Mouse (Mus musculus): ENCODE data around the gene Lamtor4. TPM values are rescaled to one million over a fixed set of nuclear protein-coding genes. Genes with fewer than 3 reads are reported as not detected.

The Lamtor4 gene
- total RNA-seq, 1 experiment, result 87.2 TPM

DNA sequence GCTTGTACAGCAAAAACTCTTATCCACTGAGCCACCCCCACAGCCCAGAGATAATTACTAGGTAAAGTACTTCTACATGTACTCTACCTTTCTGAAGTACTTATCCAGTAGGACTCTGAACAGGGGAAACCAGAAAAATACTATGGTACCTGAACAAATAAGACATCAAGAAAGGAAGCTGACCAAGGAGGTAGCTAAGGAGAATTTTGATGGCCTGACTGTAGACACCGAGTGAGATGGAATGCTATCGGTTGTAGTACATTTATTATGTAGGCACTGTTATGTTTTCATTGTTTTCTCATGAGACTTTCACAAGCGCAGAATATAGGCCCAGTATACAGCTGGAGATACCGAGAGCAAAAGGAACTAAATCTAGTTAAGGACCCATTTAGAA, 2.3 kb downstream of the Lamtor4 start:
- in situ Hi-C loops (cut with MboI; ENCODE audit: low sequenced_read_pairs in 2 of 2, unreplicated experiment in 2 of 2), result no loop called here
- no peak overlapping the region for H3K9ac ChIP-seq (ENCODE audit: insufficient read depth, low read depth, low read length, poor library complexity, severe bottlenecking)
- peaks cover 0 to 2% of the 10 kb centered on the region in 2 experiments; a peak in 1 of 4 replicates for H3K4me1 ChIP-seq (ENCODE audit: control insufficient read depth in 2 of 2, insufficient read depth in 2 of 2, low read length in 2 of 2, poor library complexity in 1 of 2)
- H3K36me3 ChIP-seq (ENCODE audit: control insufficient read depth, insufficient read depth, low read length, poor library complexity, severe bottlenecking), result peaks cover 32% of the 10 kb centered on the region
- H3K4me3 ChIP-seq (ENCODE audit: insufficient read depth in 1 of 2, low read depth in 1 of 2, low read length in 2 of 2, poor library complexity in 1 of 2, severe bottlenecking in 1 of 2), result no peak overlapping the region
- no peak for TF ChIP-seq ZNF384 (IDR thresholded peaks at IDR 0.05; ENCODE audit: low read depth, low read length)
- no peak for TF ChIP-seq ZC3H11A (IDR thresholded peaks at IDR 0.05; ENCODE audit: borderline replicate concordance, low read depth, low read length)
- TF ChIP-seq CHD2 (IDR thresholded peaks at IDR 0.05; ENCODE audit: low read depth, low read length), result no peak
- TF ChIP-seq HCFC1 (IDR thresholded peaks at IDR 0.05; ENCODE audit: borderline replicate concordance, insufficient read depth, low read length), result no peak
- TF ChIP-seq MAFK (IDR thresholded peaks at IDR 0.05; ENCODE audit: insufficient read depth, low read depth, low read length), result no peak
- H3K27ac ChIP-seq (ENCODE audit: insufficient read depth, low read depth, low read length, poor library complexity, severe bottlenecking), result no peak overlapping the region
- DNase-seq (ENCODE audit: low read depth, low spot score), result no peak
- H3K9me3 ChIP-seq (ENCODE audit: control insufficient read depth, insufficient read depth, low read depth, low read length), result no peaks in the 10 kb centered on the region

DNA sequence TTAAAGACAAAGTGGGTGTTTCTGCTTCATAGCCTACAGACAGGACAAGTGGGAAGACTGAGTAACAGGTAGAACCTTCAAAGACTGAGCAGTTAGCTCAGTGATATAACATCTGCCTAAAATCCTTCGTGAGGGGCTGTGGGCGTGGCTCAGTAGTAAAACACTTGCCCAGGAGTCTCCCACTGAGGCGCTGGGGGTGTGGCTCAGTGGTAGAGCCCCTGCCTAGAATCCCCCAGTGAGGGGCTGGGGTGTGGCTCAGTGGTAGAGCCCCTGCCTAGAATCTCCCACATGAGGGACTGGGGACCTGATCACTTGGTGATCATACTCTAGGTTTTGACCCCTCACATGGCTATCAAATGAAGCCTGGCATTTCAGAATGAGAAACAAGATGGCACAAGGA, 2.8 kb downstream of the Lamtor4 start:
- TF ChIP-seq CHD2 (IDR thresholded peaks at IDR 0.05; ENCODE audit: low read depth, low read length) (no peak), MAFK (IDR thresholded peaks at IDR 0.05; ENCODE audit: insufficient read depth, low read depth, low read length) (no peak), ZNF384 (IDR thresholded peaks at IDR 0.05; ENCODE audit: low read depth, low read length) (no peak), ZC3H11A (IDR thresholded peaks at IDR 0.05; ENCODE audit: borderline replicate concordance, low read depth, low read length) (no peak), HCFC1 (IDR thresholded peaks at IDR 0.05; ENCODE audit: borderline replicate concordance, insufficient read depth, low read length) (no peak)
- Histone ChIP-seq H3K36me3 (ENCODE audit: control insufficient read depth, insufficient read depth, low read length, poor library complexity, severe bottlenecking) (peaks cover 32% of the 10 kb centered on the region), H3K9ac (ENCODE audit: insufficient read depth, low read depth, low read length, poor library complexity, severe bottlenecking) (no peak overlapping the region), H3K4me3 (ENCODE audit: insufficient read depth in 1 of 2, low read depth in 1 of 2, low read length in 2 of 2, poor library complexity in 1 of 2, severe bottlenecking in 1 of 2) (no peak overlapping the region), H3K9me3 (ENCODE audit: control insufficient read depth, insufficient read depth, low read depth, low read length) (no peaks in the 10 kb centered on the region), H3K27ac (ENCODE audit: insufficient read depth, low read depth, low read length, poor library complexity, severe bottlenecking) (no peak overlapping the region), H3K4me1 (ENCODE audit: control insufficient read depth in 2 of 2, insufficient read depth in 2 of 2, low read length in 2 of 2, poor library complexity in 1 of 2) (peaks cover 0 to 4% of the 10 kb centered on the region in 2 experiments; a peak in 1 of 4 replicates)
- in situ Hi-C loops (cut with MboI; ENCODE audit: low sequenced_read_pairs in 2 of 2, unreplicated experiment in 2 of 2), result no loop called here
- no peak for DNase-seq (ENCODE audit: low read depth, low spot score)

DNA sequence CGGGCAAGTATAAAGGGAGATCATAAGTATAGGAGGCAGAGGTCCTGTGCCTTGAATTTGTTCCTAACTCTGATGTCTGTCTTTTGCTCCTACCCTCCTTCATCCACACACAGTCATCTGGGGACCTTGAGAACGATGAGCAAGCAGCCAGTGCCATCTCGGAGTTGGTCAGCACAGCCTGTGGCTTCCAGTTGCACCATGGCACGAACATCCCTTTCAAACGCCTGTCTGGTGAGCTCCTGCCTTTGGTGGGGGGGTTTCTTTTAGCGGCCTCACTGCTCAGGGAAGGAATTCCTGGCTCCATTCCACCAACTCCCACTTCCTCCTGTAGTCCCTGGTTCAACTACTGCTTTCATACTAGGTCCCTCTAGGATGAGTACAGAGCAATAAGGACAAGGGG, 3.3 kb downstream of the Lamtor4 start:
- TF ChIP-seq ZC3H11A (IDR thresholded peaks at IDR 0.05; ENCODE audit: borderline replicate concordance, low read depth, low read length) (no peak), MAFK (IDR thresholded peaks at IDR 0.05; ENCODE audit: insufficient read depth, low read depth, low read length) (no peak), HCFC1 (IDR thresholded peaks at IDR 0.05; ENCODE audit: borderline replicate concordance, insufficient read depth, low read length) (no peak), CHD2 (IDR thresholded peaks at IDR 0.05; ENCODE audit: low read depth, low read length) (no peak), ZNF384 (IDR thresholded peaks at IDR 0.05; ENCODE audit: low read depth, low read length) (no peak)
- H3K4me3 ChIP-seq (ENCODE audit: insufficient read depth in 1 of 2, low read depth in 1 of 2, low read length in 2 of 2, poor library complexity in 1 of 2, severe bottlenecking in 1 of 2), result no peak overlapping the region
- peaks cover 32% of the 10 kb centered on the region for H3K36me3 ChIP-seq (ENCODE audit: control insufficient read depth, insufficient read depth, low read length, poor library complexity, severe bottlenecking)
- DNase-seq (ENCODE audit: low read depth, low spot score), result no peak
- in situ Hi-C loops (cut with MboI; ENCODE audit: low sequenced_read_pairs in 2 of 2, unreplicated experiment in 2 of 2), result no loop called here
- no peaks in the 10 kb centered on the region for H3K9me3 ChIP-seq (ENCODE audit: control insufficient read depth, insufficient read depth, low read depth, low read length)
- no peak overlapping the region for H3K27ac ChIP-seq (ENCODE audit: insufficient read depth, low read depth, low read length, poor library complexity, severe bottlenecking)
- peaks cover 0 to 5% of the 10 kb centered on the region in 2 experiments; a peak in 1 of 4 replicates for H3K4me1 ChIP-seq (ENCODE audit: control insufficient read depth in 2 of 2, insufficient read depth in 2 of 2, low read length in 2 of 2, poor library complexity in 1 of 2)
- no peak overlapping the region for H3K9ac ChIP-seq (ENCODE audit: insufficient read depth, low read depth, low read length, poor library complexity, severe bottlenecking)

DNA sequence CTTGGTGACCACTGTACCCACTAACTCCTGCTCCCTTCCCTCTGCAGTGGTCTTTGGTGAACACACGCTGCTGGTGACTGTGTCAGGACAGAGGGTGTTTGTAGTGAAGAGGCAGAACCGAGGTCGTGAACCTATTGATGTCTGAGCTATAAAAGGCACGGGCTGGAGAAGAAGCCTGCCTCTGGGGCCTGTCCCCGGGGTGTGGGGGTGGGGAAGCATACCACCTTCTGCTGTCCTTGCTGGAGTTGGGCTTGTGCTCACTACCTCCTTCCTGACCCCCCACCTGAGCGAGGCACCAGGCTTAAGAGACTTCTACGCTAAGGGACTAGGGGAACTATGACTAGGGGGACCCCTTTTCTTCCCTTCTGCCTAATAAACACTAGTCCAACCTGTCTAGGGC, 3.7 kb downstream of the Lamtor4 start:
- no peak for DNase-seq (ENCODE audit: low read depth, low spot score)
- no peak for TF ChIP-seq ZC3H11A (IDR thresholded peaks at IDR 0.05; ENCODE audit: borderline replicate concordance, low read depth, low read length)
- no peak for TF ChIP-seq MAFK (IDR thresholded peaks at IDR 0.05; ENCODE audit: insufficient read depth, low read depth, low read length)
- no peak for TF ChIP-seq HCFC1 (IDR thresholded peaks at IDR 0.05; ENCODE audit: borderline replicate concordance, insufficient read depth, low read length)
- TF ChIP-seq CHD2 (IDR thresholded peaks at IDR 0.05; ENCODE audit: low read depth, low read length), result no peak
- Histone ChIP-seq H3K36me3 (ENCODE audit: control insufficient read depth, insufficient read depth, low read length, poor library complexity, severe bottlenecking) (peaks cover 32% of the 10 kb centered on the region), H3K9ac (ENCODE audit: insufficient read depth, low read depth, low read length, poor library complexity, severe bottlenecking) (no peak overlapping the region), H3K4me3 (ENCODE audit: insufficient read depth in 1 of 2, low read depth in 1 of 2, low read length in 2 of 2, poor library complexity in 1 of 2, severe bottlenecking in 1 of 2) (no peak overlapping the region), H3K4me1 (ENCODE audit: control insufficient read depth in 2 of 2, insufficient read depth in 2 of 2, low read length in 2 of 2, poor library complexity in 1 of 2) (peaks cover 0 to 5% of the 10 kb centered on the region in 2 experiments; a peak in 1 of 4 replicates), H3K9me3 (ENCODE audit: control insufficient read depth, insufficient read depth, low read depth, low read length) (no peaks in the 10 kb centered on the region), H3K27ac (ENCODE audit: insufficient read depth, low read depth, low read length, poor library complexity, severe bottlenecking) (no peak overlapping the region)
- in situ Hi-C loops (cut with MboI; ENCODE audit: low sequenced_read_pairs in 2 of 2, unreplicated experiment in 2 of 2), result no loop called here

DNA sequence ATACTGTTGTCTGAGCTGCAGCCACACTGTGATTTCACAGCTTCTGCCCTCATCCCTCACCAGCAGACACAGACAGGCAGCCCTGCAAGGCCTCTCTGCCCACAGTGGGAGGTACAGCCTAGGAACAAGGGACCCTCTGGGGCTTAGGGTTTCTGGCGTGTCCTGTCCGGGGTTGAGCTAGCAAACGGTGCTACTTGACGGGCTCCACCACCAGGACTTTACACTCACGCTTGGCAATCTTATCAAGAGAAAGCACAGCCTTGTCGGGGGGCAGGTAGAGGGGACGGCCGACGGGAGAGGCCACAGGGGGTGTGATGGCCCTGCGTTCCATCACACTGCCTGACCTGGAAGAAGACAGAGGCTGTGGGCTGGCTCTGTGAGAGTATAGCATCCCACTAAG, 4.8 kb downstream of the Lamtor4 start:
- Histone ChIP-seq H3K4me3 (ENCODE audit: insufficient read depth in 1 of 2, low read depth in 1 of 2, low read length in 2 of 2, poor library complexity in 1 of 2, severe bottlenecking in 1 of 2) (no peak overlapping the region), H3K4me1 (ENCODE audit: control insufficient read depth in 2 of 2, insufficient read depth in 2 of 2, low read length in 2 of 2, poor library complexity in 1 of 2) (peaks cover 0 to 5% of the 10 kb centered on the region in 2 experiments; a peak in 1 of 4 replicates)
- no peak for DNase-seq (ENCODE audit: low read depth, low spot score)

More for the DNA sequence above, 4.8 kb downstream of the Lamtor4 start:
- Histone ChIP-seq H3K36me3 (ENCODE audit: control insufficient read depth, insufficient read depth, low read length, poor library complexity, severe bottlenecking) (peaks cover 32% of the 10 kb centered on the region), H3K9ac (ENCODE audit: insufficient read depth, low read depth, low read length, poor library complexity, severe bottlenecking) (no peak overlapping the region), H3K9me3 (ENCODE audit: control insufficient read depth, insufficient read depth, low read depth, low read length) (no peaks in the 10 kb centered on the region), H3K27ac (ENCODE audit: insufficient read depth, low read depth, low read length, poor library complexity, severe bottlenecking) (no peak overlapping the region)
- TF ChIP-seq MAFK (IDR thresholded peaks at IDR 0.05; ENCODE audit: insufficient read depth, low read depth, low read length), result no peak
- TF ChIP-seq CHD2 (IDR thresholded peaks at IDR 0.05; ENCODE audit: low read depth, low read length), result no peak
- TF ChIP-seq ZNF384 (IDR thresholded peaks at IDR 0.05; ENCODE audit: low read depth, low read length), result no peak
- TF ChIP-seq ZC3H11A (IDR thresholded peaks at IDR 0.05; ENCODE audit: borderline replicate concordance, low read depth, low read length), result no peak
- no peak for TF ChIP-seq HCFC1 (IDR thresholded peaks at IDR 0.05; ENCODE audit: borderline replicate concordance, insufficient read depth, low read length)
- in situ Hi-C loops (cut with MboI; ENCODE audit: low sequenced_read_pairs in 2 of 2, unreplicated experiment in 2 of 2), result no loop called here
